Mouse (Mus musculus) adrenal gland, postnatal 10 days (tissue): ENCODE measurements at regions not wholly inside any gene's neighbourhood (a gene's known extent, or its start where the extent isn't known, plus 50 kb on each side); places are given as distances from the start of the nearest gene placed in this dataset.
"Not testable (repeated sequence)": the region's sequence is repeated elsewhere in the genome, so short reads cannot be mapped to it uniquely, and the experiment has no call there.

Experiments used
- DNase-seq: peaks from one replicate; pipeline ENCODE4 v3.0.0; 2021; ENCODE audit warnings: mixed read lengths

DNA sequence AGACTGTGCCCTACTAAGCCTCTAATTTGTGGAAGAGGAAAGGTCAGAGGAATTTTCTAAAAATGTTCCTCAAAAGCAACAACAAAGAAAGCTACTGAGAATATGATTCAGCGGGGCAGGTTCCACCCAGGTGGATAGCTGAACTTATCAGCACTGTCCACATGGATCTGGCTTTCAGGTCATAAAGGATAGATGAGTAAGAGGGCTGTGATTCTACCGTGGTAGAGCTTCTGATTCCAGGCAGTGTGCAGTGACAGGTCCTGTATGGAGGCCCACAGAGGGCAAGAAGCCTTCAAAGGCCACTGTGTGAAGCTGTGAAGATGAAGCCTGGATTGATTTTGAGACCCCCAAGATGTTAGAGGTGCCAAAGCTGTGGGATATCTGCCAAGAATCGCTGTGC lies 51.8 kb downstream of the Teddm3 start:
- not testable (repeated sequence) for DNase-seq

DNA sequence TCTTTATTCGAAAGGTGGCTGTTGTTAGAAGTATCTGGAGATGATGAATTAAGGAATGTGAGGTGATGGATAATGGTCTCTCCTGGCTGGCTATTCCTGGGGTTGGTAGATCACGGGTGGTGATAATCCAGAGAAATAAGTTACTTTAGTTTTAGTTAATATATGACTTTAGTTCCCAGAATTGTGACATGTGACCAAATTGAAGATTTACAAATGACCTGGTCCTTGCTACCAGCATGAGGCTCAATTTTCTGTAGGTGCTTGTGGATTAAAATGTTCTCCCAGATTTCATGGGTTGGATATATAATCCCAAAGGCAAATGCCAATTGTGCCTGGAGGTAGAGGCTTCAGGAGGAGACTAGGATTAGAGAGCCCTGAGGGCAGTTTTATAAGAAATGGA lies 53.7 kb downstream of the Teddm3 start:
- not testable (repeated sequence) for DNase-seq

DNA sequence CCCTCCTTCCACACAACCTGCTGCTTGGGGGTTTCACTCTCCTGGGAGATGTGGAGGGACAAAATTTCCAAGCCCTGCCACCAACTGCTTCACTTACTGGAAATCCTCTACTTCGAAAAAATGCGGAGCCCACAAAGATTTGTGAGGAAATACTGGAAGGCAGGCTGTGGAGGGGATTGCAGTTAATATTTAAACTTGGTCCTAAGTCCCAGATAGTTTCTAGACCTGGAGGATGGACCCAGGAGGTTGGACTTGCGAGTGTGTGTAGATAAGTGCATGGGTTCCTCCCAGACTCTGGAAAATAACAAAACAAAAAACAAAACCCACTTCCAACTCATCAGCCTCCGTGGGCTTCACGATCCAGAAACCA lies 79.0 kb downstream of the Teddm3 start:
- no peak for DNase-seq

DNA sequence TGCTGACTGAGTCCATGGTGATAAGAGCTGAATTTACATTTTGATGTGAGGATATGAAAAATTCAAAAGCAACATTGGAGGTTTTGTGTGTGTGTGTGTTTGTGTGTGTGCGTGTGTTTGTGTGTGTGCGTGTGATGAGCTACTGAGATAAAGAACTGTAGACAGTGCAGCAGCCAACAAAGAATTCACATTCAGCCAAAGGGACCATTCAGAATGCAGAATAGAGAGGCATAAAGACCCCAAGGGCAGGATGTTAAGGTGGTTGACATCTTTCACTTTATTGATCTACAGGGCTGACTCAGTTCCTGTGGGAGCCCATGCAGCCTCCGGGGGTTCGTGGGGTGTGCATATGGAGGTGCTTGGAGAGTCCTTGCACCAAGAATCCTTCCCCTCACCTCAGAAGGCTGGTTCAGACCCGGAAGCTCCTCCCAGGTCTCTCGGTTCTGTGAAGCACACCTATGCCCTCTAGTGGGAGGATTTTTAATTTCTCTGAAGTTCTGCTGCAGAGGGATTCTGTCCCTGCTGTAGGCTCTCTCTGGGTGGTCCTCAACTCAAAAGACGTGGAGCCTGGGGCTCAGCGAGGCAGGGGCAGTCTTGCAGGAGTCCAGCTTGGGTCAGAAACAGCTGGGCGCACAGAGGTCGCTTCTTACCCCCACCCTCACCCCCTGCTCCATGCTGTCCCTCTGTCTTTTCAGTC lies 79.6 kb downstream of the Teddm3 start:
- DNase-seq: not testable (repeated sequence)

DNA sequence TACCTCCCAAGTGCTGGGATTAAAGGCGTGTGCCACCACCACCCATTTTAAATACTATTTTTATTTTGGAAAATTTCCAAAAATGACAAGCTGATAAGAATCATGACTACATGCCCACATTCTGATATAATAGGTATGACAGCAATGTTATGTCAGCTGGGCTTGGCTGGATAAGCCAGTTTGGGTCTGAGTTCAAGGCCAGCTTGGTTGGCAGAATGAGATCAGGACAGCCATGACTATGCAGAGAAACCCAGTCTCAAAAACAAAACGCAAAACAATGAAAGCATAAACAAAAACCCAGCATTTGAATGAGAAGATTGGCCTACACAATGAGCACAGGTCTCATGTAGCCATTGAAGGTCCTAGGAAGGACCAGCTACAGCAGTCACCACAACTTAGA lies 93.6 kb downstream of the Teddm3 start:
- DNase-seq: no peak

DNA sequence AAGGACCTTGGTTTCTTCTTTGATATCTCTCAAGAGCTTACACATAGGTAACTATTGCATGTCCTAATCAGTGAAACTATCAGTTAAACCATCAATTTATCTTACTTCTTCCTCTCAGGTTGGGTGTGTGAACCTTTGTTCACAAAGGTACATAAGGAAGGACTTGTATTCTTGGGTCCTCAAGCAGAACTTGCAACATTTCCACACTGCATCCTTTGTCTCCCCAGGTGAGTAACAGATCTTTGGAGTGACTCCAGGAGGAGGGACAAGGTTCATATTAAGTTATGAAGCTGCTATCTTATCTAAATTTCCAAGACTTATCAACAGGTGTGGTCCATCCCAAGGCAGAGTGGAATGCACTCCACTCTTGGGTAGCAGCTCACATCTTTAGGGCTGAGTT lies 99.0 kb downstream of the Teddm3 start:
- DNase-seq: no peak

DNA sequence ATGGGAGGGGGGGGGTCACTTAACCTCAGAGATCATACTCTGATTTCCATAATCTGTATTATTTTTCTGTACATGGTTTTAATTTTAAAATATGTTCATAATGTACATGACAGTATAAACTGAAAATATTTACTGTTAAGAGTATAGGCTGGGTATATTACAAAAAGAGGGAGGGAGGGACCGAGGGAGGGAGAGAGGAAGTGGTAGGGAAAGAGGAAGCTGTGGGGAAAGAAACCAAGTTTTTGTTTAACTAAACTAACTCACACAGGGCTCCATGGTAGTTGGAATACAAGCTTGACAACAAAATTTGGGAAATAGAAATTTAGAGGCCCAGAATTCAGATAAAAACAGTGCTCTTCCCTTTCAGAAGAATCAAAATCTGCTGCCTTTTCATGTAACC lies 131.7 kb downstream of the Teddm3 start:
- not testable (repeated sequence) for DNase-seq

DNA sequence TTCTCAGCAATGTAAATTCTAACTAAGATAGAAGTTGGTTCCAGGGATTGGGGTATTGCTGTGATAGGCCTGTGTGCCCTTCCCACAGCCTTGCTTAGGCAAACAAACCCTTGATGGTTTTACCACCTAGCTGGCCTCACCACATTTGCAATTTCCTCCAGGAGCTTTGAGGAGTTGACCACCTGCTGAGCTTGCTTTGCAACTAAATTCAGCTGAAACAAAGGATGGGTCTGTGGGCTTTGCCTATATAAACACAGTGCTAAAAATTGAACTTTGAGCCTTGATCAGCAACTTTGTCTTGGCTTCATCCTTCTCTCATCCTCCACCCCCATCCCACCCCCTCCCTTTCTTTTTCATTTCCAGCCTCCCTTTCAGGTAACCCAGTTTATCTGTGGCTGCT lies 148.9 kb downstream of the Teddm3 start:
- no peak for DNase-seq

DNA sequence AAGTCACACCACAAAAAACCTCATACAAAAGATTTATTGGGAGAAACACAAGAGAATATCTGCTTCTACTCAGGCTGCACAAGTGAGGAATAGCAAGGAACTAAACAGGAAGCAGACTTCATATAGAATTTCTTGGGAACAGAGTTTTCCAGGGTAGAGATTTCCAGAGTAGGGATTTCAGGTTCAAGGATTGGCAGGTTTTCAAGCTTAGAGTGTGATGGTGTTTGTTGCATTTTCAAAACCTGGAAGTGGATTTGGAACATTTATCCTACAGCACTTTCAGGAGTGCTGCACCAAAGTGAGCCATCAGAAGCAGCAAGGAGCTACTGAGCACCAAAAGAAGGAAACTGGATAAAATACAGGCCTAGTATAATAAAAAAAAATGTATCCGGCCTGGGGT lies 152.7 kb downstream of the Teddm3 start:
- DNase-seq: no peak

DNA sequence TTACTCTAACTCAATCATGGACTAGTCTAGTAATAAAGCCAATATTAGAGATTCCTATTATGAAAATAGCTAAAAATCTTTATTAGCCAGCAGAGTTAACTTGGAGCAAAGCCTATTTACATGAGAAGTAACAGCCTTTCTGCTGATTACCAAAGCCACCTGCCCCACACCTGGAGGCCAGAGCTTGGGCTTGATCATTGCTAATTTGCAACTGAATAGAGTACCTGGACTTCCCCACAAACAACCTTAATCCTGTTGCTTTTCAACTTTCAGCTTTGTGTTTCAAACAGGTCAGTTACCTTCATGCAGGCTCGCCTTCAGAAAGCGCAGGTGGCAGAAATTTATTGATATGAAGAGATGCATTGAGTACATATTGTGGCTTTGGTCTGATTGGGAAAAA lies 163.3 kb downstream of the Teddm3 start:
- DNase-seq: no peak

DNA sequence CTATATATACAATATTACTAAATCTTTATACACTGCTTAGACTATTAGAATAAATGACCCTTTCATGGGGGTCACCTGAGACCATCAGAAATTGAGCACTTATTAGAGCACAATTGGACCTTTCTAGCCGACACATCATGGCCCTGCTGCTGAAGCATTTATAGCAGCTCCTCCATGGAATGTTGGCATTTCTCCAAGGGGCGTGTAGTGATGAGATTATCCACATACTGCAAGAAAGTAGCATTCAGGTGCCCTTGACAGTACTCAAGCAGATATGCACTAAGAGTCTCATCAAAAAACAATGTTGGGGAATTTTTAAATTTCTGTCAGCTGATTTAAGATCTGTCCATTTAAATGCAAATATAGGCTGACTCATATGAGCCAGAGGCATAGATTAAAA lies 178.4 kb downstream of the Teddm3 start:
- peak; percentile 9 for DNase-seq

DNA sequence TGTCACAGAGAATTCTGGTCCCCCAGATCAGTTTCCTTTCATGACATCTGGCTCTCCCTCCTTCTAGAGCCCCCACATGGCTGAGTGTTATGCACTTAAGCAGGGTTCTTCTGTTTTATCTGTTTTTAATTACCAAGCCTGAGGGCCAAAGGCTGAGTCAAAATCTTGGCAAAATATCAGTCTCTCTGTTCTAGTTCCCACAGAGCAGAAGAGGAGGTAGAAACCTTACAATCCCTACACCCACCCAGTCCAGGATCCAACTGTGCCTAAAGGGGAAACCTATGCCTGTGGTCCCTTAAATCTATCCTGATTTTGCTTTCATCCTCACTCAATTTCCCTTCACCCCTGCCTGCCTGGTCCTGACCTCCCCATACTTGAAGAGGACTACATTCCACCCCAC lies 181.4 kb downstream of the Teddm3 start:
- no peak for DNase-seq

DNA sequence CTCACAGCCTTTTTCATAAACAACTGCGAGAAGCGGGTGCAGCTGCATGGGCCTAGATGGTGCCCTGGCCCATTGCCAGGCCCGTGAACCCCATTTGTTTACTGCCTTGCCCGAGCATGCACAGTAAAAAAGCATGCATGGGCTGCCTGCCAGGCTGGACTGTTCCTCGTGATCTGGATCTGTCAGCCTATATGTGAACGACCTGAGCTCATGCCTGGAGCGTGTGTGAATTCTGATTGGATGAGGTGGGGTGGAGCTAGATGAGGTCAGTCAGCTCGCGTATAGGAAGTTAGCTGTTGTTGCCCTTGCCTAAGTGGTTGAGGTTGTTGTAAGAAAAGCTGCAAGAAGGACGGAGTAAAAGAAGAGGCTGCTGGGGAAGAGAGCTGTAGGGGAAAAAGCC lies 194.9 kb downstream of the Teddm3 start:
- DNase-seq: no peak

DNA sequence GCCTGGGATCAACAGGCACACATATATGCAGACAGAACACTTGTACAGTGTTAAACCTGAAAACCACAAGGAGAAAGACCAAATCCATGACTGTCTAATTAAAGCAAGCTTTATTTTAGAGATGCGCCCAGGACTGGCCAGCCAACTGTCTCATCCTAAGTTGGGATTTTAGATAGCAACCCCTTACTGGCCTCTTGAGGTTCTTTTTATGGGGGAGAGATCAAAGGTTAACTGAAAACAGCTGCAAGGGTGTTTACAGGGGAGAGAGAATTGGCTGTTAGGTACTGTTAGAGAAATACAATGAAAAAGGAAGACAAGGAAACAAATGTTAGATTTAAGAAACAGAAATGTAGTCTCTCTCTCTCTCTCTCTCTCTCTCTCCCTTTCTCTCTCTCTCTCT lies 202.4 kb upstream of the Thpo start:
- DNase-seq: no peak

DNA sequence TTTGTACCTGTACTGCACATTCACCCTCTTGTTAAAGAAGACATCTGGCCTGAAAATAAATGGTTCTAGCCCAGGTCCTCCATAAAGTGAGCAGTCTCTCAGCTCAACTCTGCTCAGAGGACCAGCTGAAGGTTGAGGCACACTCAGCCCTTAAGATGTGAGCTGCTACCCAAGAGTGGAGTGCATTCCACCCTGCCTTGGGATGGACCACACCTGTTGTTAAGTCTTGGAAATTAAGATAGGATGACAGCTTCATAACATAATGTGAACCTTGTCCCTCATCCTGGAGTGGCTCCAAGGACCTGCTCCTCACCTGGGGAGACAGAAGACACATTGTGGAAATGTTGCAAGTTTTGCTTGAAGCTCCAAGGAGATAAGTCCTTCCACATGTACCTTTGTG lies 200.5 kb upstream of the Thpo start:
- DNase-seq: not testable (repeated sequence)

DNA sequence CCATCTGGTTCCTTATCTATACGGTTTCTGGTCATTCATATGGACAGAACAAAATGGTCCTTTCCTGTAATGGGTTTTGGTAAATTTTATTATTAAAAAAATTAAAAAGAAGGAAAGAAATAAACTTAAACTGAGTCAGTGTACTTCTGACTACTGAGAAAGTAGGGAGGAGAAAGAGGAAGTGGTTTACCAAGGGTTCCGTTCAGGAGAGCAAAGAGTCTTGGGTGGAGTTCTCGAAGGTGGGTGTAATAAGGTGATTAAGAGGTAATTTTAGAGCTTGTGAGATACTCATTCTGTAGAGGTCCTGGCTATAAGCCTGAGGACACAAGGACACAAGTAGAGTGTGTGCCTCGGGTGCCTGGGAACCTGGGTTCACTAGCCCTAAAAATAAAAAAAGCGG lies 195.7 kb upstream of the Thpo start:
- DNase-seq: not testable (repeated sequence)

DNA sequence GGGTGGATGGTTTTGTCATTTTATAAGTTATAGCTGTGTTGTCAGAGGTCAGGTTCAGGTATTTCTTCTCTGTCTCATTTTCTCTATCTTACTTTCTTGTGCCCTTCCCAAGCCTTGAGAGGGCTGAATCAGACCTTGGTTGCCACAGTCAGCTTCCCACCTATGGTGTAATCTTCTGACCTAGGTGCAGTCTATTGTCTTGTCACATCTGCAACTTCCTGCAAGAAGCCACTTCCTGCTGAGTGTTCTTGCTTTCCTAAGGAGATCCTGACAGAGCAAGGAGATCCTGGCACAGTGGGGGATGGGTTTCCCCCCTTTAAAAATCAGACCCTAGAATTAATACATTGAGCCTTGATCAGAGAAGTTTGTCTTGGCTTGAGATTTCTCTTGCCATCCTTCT lies 191.5 kb upstream of the Thpo start:
- not testable (repeated sequence) for DNase-seq

DNA sequence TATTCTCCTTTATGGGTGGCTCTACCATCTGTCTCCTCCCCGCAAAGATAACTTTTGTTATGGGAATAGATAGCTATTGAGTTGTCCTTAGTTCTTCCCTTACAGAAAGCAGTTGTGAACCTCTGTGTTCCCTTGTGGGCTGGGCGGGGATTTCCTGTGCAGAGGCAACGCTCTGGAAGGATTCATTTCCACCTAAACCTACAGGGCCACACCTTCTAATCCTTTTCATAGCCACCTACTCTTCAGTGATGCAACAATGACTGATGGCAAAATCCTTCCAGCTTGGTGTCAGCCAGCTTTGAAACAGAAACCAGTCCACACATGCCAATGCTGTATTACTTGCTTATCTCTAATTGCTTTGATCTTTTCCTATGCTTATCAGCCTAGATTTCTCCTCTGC lies 176.6 kb upstream of the Thpo start:
- not testable (repeated sequence) for DNase-seq

DNA sequence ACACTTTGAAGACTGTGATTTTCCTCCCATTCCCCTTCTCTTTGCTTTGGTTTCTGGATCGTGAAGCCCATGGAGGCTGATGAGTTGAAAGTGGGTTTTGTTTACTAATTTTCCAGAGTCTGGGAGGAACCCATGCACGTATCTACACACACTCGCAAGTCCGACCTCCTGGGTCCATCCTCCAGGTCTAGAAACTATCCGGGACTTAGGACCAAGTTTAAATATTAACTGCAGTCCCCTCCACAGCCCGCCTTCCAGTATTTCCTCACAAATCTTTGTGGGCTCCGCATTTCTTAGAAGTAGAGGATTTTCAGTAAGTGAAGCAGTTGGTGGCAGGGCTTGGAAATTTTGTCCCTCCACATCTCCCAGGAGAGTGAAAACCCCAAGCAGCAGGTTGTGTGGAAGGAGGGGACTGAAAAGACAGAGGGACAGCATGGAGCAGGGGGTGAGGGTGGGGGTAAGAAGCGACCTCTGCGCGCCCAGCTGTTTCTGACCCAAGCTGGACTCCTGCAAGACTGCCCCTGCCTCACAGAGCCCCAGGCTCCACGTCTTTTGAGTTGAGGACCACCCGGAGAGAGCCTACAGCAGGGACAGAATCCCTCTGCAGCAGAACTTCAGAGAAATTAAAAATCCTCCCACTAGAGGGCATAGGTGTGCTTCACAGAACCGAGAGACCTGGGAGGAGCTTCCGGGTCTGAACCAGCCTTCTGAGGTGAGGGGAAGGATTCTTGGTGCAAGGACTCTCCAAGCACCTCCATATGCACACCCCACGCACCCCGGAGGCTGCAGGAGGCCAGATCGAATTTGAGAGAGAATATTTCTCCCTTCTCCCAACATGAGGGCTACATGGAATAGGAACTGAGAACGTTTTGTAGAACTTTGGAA lies 174.4 kb upstream of the Thpo start:
- not testable (repeated sequence) for DNase-seq

DNA sequence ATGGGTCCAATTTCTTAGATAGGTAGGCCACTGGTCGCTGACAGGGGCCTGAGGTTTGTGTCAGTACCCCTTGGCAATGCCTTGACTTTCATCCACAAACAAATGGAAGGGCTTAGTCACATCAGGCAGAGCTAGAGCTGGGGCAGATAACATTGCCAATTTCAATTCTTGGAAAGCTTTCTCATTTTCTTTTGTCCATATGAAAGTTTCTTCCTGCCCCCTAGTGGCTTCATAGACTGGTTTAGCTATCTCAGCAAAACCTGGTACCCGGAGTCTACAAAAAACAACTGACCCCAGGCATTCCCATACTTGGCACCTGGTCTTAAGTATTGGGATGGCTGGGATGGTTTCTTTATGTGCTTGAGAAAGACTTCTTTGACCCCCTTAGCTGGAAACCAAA lies 161.4 kb upstream of the Thpo start:
- peak; percentile 22 for DNase-seq

DNA sequence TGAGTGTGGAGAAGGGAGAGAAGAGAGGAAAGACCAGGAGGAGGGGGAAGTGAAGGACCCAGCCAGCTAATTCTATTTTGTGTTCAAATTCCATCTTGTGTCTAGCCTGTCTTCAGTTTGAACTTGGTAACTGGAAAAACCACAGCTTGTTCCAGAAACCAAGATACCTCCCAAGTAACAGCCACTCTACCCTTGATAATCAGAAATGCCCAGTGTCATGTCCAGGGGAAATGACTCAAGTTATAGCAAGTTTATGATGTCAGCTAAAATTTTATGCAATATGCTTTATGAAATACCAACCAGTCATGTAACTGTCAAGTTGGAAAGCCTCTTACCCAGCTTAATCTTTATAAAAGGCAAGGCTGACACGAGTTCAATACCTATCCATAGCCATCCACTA lies 137.4 kb upstream of the Thpo start:
- no peak for DNase-seq

DNA sequence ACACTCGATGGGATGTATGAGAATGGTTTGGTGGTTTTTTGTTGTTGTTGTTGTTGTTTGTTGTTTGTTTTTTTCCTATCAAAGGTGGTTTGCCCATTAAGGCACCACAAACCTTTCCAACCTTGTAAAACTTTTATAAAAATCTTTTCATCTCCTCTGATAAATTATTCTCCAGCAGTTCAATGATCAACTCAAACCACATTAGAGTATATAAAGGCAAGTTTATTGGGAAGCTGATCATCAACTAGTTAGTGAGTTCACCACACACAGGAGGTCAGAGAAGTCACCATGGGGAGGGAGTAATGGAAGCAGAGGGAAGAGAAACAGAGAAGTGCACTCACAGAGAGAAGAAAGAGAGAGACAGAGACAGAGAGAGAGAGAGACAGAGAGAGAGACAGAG lies 132.5 kb upstream of the Thpo start:
- DNase-seq: no peak

DNA sequence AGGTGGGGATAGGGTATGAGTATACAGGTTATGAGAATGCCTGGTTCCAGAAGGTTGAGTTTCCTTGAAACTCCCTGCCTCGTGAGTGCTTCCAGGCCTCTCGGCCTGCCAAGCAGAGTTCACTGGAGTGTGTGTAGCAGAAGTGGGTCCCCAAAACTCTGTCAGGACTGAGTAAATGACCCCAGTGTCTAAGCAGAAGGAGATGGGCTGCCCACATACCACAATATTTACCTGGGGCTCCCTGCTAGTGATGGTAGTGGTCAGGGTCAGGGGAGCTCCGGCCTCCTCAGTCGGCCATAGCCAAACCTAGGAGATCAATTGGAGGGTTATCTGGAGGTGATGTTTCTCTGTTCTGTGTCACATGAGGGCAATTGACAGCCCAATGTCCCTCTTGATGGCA lies 126.9 kb upstream of the Thpo start:
- DNase-seq: no peak

DNA sequence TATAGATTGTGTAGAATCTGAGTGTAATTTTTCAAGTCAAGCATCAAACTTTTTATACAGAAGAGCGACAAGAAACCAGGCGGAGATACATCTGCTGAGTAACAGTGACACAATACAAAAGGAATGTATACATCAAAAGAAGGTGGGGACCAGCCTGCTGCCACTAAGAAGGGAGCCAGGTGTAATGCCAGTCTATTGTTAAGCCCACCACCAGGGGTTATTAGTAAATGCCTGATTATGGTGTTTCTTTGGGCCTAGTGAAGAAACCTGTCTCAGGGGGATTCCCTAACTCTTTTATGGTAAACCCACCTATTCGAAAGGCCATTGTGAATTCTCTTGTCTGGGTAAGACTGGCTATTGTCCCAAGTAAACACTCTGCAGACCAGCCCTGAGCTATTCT lies 126.3 kb upstream of the Thpo start:
- DNase-seq: not testable (repeated sequence)
